Mouse (Mus musculus) hindbrain, embryonic 13.5 days (tissue): ENCODE measurements at regions not wholly inside any gene's neighbourhood (a gene's known extent, or its start where the extent isn't known, plus 50 kb on each side); places are given as distances from the start of the nearest gene placed in this dataset.

Source experiments
- ATAC-seq: fragments of 200-750 bp; cut with Nextera tagmentation; 2 replicates; pipeline ENCODE4 v1.8.0; 2017; ENCODE audit warnings: moderate TSS enrichment; ENCODE audit not compliant: low FRiP score
- H3K27ac ChIP-seq: fragments of 300-500 bp; sonication (generic); 2 replicates; pipeline ENCODE4 v1.5.1; 2015; ENCODE audit warnings: inconsistent platforms, mild to moderate bottlenecking, moderate library complexity
- H3K27me3 ChIP-seq: fragments of 300-500 bp; sonication (generic); 2 replicates; pipeline ENCODE4 v1.6.1; 2015; ENCODE audit warnings: mild to moderate bottlenecking, inconsistent platforms
- H3K36me3 ChIP-seq: fragments of 300-500 bp; sonication (generic); 2 replicates; pipeline ENCODE4 v1.6.1; 2015; ENCODE audit warnings: mild to moderate bottlenecking, inconsistent platforms
- H3K4me1 ChIP-seq: fragments of 300-500 bp; sonication (generic); replicated peaks from 2 replicates; pipeline ENCODE4 v1.6.1; 2015; ENCODE audit warnings: inconsistent platforms
- H3K4me2 ChIP-seq: fragments of 300-500 bp; sonication (generic); 2 replicates; pipeline ENCODE4 v1.6.1; 2015; ENCODE audit warnings: inconsistent platforms, mild to moderate bottlenecking, moderate library complexity
- H3K4me3 ChIP-seq: fragments of 300-500 bp; sonication (generic); 2 replicates; pipeline ENCODE4 v1.5.1; 2015; ENCODE audit warnings: mild to moderate bottlenecking, inconsistent platforms
- H3K9ac ChIP-seq: fragments of 300-500 bp; sonication (generic); 2 replicates; pipeline ENCODE4 v1.6.1; 2015; ENCODE audit warnings: mild to moderate bottlenecking, inconsistent platforms
- H3K9me3 ChIP-seq: fragments of 300-500 bp; sonication (generic); 2 replicates; pipeline ENCODE4 v1.6.1; 2016; ENCODE audit warnings: inconsistent platforms
- WGBS: fragments of 180-500 bp; shearing (Covaris S2); methylation state at CpG from one replicate; pipeline ENCODE4 v1.1.7; 2015; 5-methylcytosine and 5-hydroxymethylcytosine counted together

DNA sequence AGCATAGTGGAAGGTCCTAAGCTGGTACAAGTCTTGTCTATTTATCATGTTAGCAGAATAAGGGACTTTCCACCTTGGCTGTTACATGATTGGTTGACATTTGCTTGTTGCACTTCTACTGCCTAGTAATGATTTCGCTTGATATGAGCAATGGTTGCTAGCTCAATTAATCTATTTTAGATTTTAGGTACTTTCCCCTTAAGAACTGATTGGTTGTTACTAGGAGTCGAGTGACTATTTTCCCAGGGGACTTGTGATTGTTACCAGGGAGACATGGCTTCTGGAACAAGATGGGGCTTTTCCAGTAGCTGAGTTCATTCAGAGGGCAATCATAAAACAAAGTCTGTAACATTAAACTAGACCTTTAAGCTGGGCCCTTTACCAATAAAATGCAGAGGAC is 100.9 kb downstream of the Nup35 start:
- no peak for ATAC-seq
- H3K27ac ChIP-seq, result no peak overlapping the region
- H3K4me2 ChIP-seq, result no peak overlapping the region
- no peak overlapping the region for H3K9ac ChIP-seq
- 65% methylated on average over 2 of the region's 2 CpGs for WGBS
- no peaks in the 10 kb centered on the region for H3K4me1 ChIP-seq
- no peak overlapping the region for H3K4me3 ChIP-seq
- H3K36me3 ChIP-seq, result no peaks in the 10 kb centered on the region
- H3K9me3 ChIP-seq, result no peaks in the 10 kb centered on the region
- no peaks in the 10 kb centered on the region for H3K27me3 ChIP-seq

DNA sequence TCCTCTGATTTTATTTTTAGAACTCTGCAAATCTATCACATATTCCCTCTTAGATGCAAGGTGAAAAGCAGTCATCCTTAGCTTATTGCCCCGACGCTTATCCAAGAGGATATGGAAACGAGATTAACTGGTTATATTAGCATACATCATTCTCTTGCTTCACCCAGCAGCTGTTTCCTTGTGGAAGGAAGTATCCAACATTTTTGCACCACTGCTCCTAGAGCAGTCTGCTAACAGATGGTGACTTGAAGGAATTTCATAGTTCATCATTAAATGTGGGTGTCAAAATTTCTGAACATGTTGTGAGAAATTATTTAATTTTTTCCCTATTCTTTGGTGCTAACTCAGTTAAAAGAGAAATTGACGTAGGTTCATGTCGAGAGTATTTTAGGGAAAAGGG is 107.0 kb downstream of the Nup35 start:
- Histone ChIP-seq H3K27ac (no peak overlapping the region), H3K9me3 (no peaks in the 10 kb centered on the region), H3K4me2 (no peak overlapping the region), H3K36me3 (no peaks in the 10 kb centered on the region), H3K9ac (no peak overlapping the region), H3K4me1 (no peaks in the 10 kb centered on the region), H3K27me3 (no peaks in the 10 kb centered on the region), H3K4me3 (no peak overlapping the region)
- ATAC-seq, result no peak; the same call in 1 of the 2 replicates
- 68% methylated on average over 5 of the region's 5 CpGs for WGBS

DNA sequence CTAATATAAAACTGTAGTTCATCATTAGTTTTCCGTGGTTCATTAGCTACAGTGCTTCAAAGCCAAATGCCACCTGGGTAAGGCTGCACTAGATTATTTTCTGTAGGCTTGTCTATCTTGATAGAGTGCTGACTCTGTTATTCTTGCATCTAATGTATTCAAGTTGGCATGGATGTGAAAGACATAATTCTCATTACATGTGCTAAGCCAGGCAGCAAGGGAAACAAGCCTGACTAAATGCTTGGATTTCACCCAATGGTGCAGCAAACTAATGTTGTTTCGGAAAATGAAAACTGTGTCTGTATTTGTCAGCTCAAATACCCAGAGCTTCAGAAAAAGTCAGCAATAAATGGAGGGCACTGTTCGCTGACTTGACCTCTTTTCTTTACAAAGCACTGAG is 114.3 kb downstream of the Nup35 start:
- no peak overlapping the region for H3K27ac ChIP-seq
- H3K27me3 ChIP-seq, result no peaks in the 10 kb centered on the region
- no peak overlapping the region for H3K9ac ChIP-seq
- no peak overlapping the region for H3K4me3 ChIP-seq
- 0 out of 2 replicates have a peak, but pooled peaks have one; percentile 32 for ATAC-seq
- H3K4me1 ChIP-seq, result no peaks in the 10 kb centered on the region
- 87% methylated on average over 3 of the region's 3 CpGs for WGBS
- H3K9me3 ChIP-seq, result no peaks in the 10 kb centered on the region
- no peaks in the 10 kb centered on the region for H3K36me3 ChIP-seq
- H3K4me2 ChIP-seq, result no peak overlapping the region

- H3K4me2 ChIP-seq, result no peak overlapping the region
- H3K9me3 ChIP-seq, result no peaks in the 10 kb centered on the region
- H3K4me1 ChIP-seq, result no peaks in the 10 kb centered on the region
- 79% methylated on average over 6 of the region's 6 CpGs for WGBS
- no peak for ATAC-seq
- H3K27me3 ChIP-seq, result no peaks in the 10 kb centered on the region
- no peak overlapping the region for H3K4me3 ChIP-seq
- no peaks in the 10 kb centered on the region for H3K36me3 ChIP-seq
- H3K27ac ChIP-seq, result no peak overlapping the region
- H3K9ac ChIP-seq, result no peak overlapping the region
Measured at GRCm38 (mm10) chr2:80746737-80747136, 129.7 kb downstream of the Nup35 start.

DNA sequence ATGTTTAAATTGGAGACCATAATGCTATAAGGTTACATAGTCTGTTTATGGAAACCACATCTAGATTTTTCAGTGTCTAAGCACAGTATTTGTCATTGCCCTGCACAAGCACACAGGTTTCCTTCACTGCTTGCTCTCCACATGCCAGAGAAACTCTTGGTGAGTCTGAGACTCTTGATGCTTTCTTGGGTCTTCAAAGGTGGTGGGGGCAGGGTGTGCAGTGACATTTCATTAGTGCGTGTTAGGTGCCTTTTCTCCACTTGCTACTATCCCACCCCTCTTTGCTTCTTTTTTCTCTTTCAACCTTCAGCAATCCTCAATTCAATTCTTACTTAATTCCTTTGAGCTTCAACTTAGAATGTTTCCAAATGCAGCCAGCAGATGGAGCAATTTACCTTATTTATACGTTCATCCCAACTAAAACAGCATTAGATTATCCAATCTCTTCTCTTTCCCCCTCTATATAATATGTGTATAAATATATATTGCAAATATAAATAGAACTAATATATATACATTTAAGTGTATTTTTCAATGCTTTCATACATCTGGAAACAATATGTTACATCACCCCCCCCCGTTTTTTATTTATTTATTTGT is 145.1 kb downstream of the Nup35 start:
- no peak for ATAC-seq
- WGBS, result 38% methylated on average over 3 of the region's 3 CpGs

DNA sequence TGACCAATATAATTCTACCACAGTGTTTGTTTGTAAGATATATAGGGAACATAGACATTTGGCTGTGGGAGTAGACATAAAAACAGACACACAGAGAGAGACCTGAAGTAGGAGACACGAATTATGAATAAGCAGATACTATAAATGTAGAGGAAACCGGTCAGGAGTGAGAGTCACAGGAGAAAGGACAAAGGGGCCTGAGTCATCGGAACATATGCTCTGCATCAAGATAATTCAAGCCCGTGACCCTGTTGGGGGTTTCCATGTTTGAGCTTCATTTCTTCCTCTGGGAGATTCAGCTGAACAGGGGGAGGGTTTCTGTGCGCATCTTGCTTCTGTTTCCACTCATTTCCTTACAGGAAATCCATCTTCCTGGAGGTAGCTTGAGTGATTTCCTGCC is 154.1 kb downstream of the Nup35 start:
- no peak overlapping the region for H3K27ac ChIP-seq
- H3K4me2 ChIP-seq, result no peak overlapping the region
- no peaks in the 10 kb centered on the region for H3K36me3 ChIP-seq
- 68% methylated on average over 5 of the region's 5 CpGs for WGBS
- H3K9ac ChIP-seq, result no peak overlapping the region
- H3K27me3 ChIP-seq, result no peaks in the 10 kb centered on the region
- no peak for ATAC-seq
- H3K4me3 ChIP-seq, result no peak overlapping the region
- H3K9me3 ChIP-seq, result no peaks in the 10 kb centered on the region
- H3K4me1 ChIP-seq, result peaks cover 3% of the 10 kb centered on the region; the same call in 1 of the 2 replicates

More for the DNA sequence above, 145.1 kb downstream of the Nup35 start:
- Histone ChIP-seq H3K27ac (no peak overlapping the region), H3K4me3 (no peak overlapping the region), H3K27me3 (no peaks in the 10 kb centered on the region), H3K9ac (no peak overlapping the region), H3K9me3 (no peaks in the 10 kb centered on the region), H3K36me3 (no peaks in the 10 kb centered on the region), H3K4me1 (no peaks in the 10 kb centered on the region), H3K4me2 (no peak overlapping the region)

- Histone ChIP-seq H3K27ac (no peak overlapping the region), H3K4me3 (no peak overlapping the region), H3K9me3 (no peaks in the 10 kb centered on the region), H3K4me1 (peaks cover 3% of the 10 kb centered on the region; the same call in 1 of the 2 replicates), H3K27me3 (no peaks in the 10 kb centered on the region), H3K9ac (no peak overlapping the region), H3K36me3 (no peaks in the 10 kb centered on the region), H3K4me2 (no peak overlapping the region)
- no peak for ATAC-seq
- WGBS, result 77% methylated on average over 3 of the region's 3 CpGs
Measured at GRCm38 (mm10) chr2:80772455-80772854, 155.4 kb downstream of the Nup35 start.

DNA sequence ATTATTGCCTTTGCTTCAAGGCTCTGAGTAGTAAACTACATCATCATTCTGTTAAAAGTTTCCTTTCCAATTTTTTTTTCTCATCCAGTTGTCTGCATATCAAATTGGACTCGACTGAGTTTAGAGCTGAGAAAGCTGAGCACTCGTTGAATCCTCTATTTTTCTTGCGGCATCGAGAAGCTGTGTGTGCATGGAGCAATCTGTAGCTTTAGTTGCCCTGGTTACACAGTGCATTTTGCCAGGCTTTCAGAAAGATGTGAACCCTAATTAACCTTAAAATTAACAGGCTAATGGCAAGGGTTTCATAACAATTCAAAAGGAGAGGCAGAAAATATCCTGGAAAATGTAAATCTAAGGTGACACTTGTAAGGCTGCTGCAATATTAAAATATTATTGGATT is 169.3 kb downstream of the Nup35 start:
- Histone ChIP-seq H3K27ac (no peak overlapping the region), H3K4me1 (peaks cover 5% of the 10 kb centered on the region; the same call in 1 of the 2 replicates)
- ATAC-seq, result no peak

DNA sequence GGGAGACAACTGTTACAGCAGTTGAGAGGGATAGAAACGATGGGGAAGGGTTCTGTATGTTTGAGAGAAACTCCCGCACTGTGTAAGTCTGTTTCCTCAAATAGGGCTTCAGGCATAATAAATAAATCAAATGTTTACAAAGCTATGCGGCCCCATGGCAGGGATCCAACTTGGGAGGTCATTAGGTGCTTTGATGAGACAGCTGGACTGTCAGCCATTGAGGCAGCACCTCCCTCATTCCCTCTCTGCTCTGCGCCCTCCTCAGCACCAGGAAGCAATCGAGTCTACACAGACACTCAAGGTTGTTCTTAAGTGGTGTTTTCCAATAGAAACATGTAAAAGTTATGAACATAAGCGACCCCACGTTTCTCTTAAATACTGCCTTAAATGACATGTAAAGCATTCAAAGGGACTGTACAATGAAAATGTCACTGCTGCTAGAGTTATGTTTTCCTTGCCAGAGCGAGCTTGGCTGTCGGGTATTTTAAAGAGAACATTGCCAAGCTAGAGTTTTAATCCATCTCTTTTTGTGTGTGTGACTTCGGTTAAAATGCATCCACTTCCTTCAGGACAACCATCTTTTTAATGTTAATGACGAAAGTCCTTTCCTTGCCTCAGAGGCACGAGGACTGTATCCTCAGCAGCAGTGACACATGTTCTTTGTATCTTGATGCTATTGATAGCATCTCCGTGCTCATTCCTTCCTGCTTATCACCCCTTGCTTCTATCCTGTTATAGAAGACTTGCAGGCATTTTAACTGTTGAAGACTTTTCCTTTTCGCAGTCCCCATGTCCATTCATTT is 176.5 kb downstream of the Nup35 start:
- Histone ChIP-seq H3K4me3 (no peak overlapping the region), H3K4me2 (no peak overlapping the region), H3K27me3 (no peaks in the 10 kb centered on the region), H3K4me1 (peaks cover 11% of the 10 kb centered on the region), H3K36me3 (no peaks in the 10 kb centered on the region), H3K9ac (no peak overlapping the region), H3K27ac (no peak overlapping the region), H3K9me3 (no peaks in the 10 kb centered on the region)
- 64% methylated on average over 14 of the region's 14 CpGs for WGBS
- ATAC-seq, result no peak

More for the DNA sequence above, 169.3 kb downstream of the Nup35 start:
- 61% methylated on average over 4 of the region's 4 CpGs for WGBS
- H3K4me3 ChIP-seq, result no peak overlapping the region
- H3K36me3 ChIP-seq, result no peaks in the 10 kb centered on the region
- H3K9ac ChIP-seq, result no peak overlapping the region
- no peaks in the 10 kb centered on the region for H3K9me3 ChIP-seq
- H3K4me2 ChIP-seq, result no peak overlapping the region
- no peaks in the 10 kb centered on the region for H3K27me3 ChIP-seq

DNA sequence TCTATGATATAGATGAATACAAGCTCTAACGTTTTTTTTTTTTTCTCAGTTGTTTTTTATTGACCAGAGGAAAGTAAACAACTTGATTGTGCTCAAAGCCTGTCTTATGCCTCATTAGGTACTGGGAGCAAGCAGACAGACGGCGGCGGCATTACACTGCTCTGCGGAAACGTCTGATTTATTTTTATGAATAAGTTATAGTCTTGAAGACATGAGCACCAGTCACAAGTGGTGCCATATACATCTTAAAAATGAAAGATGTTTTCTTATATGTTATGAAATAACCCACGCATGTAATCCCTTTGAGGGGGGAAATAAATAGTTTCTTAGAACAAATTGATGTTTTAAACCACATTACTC is 177.1 kb downstream of the Nup35 start:
- H3K27ac ChIP-seq, result no peak overlapping the region
- peaks cover 11% of the 10 kb centered on the region for H3K4me1 ChIP-seq
- no peak overlapping the region for H3K9ac ChIP-seq
- no peak overlapping the region for H3K4me3 ChIP-seq
- no peaks in the 10 kb centered on the region for H3K9me3 ChIP-seq
- H3K36me3 ChIP-seq, result no peaks in the 10 kb centered on the region
- H3K4me2 ChIP-seq, result no peak overlapping the region
- WGBS, result 47% methylated on average over 7 of the region's 7 CpGs
- no peak for ATAC-seq
- H3K27me3 ChIP-seq, result no peaks in the 10 kb centered on the region

DNA sequence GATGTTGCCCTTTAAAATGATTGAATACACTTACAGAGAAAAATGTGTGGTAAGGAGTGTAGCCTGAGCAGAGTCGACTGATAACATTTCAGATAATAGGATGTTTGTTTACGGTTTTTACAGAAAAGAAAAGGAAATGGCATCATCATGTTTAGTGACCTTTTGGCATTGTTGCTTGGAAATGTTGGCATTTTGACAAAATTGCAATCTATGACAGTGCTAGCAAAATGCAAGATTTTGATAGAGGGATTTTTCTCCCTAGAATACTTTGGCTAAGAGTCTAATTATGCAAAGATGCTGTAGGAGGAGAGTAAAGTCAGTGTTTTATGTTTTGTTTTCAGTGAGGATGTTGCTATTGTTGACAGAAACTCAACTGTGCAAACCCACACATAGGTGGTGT is 202.2 kb downstream of the Nup35 start:
- no peak for ATAC-seq

DNA sequence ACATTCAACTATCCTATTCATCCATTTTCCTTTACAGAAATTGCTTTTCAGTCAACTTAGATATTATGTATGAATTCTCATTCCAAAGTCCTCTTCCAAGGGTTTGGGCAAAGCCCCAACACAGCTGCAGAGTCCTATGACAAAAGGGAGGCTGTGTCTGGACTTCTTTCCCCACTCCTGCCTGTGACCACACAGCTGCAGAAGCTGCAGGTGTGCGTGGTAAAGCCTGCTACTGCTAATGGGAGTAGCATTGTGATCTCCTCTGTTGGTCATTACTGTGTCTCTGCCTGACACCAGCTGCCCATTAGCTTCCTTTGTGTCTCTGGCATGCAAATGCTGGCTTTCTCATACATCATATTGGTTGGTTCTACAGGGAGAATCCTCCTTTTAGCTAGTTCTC is 234.0 kb downstream of the Nup35 start:
- Histone ChIP-seq H3K9me3 (no peaks in the 10 kb centered on the region), H3K9ac (no peak overlapping the region), H3K27me3 (no peaks in the 10 kb centered on the region), H3K4me3 (no peak overlapping the region), H3K27ac (no peak overlapping the region), H3K4me2 (no peak overlapping the region), H3K36me3 (no peaks in the 10 kb centered on the region), H3K4me1 (no peaks in the 10 kb centered on the region)
- ATAC-seq, result no peak
- 33% methylated on average over 1 of the region's 1 CpGs for whole genome bisulfite sequencing

More for the DNA sequence above, 202.2 kb downstream of the Nup35 start:
- H3K9ac ChIP-seq, result no peak overlapping the region
- H3K36me3 ChIP-seq, result no peaks in the 10 kb centered on the region
- H3K27me3 ChIP-seq, result no peaks in the 10 kb centered on the region
- H3K4me2 ChIP-seq, result no peak overlapping the region
- H3K9me3 ChIP-seq, result no peaks in the 10 kb centered on the region
- H3K4me1 ChIP-seq, result no peaks in the 10 kb centered on the region
- H3K27ac ChIP-seq, result no peak overlapping the region
- WGBS, result 73% methylated on average over 2 of the region's 2 CpGs
- no peak overlapping the region for H3K4me3 ChIP-seq

DNA sequence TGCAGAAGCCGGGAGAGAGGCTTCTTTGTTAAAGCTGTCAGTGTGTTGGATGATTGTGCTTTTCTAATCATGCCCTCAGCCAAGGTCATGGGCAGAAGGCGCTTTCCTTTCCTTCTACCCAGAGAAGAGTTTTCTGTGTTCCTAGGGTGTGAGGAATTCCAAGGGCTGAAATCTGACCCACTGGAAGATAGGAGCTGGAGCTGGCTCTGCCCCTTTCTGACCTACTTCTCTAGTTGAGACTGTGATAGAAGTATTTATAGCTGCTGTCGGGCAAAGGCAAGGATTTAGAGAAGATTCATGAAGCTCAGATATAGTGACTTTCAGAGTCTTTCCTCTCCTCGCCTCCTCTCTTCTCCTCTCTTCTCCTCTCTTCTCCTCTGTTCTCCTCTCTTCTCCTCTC is 238.2 kb downstream of the Nup35 start:
- ATAC-seq, result no peak
- Histone ChIP-seq H3K36me3 (no peaks in the 10 kb centered on the region), H3K27ac (no peak overlapping the region), H3K4me1 (no peaks in the 10 kb centered on the region), H3K9me3 (no peaks in the 10 kb centered on the region), H3K4me3 (no peak overlapping the region), H3K9ac (no peak overlapping the region), H3K4me2 (no peak overlapping the region), H3K27me3 (no peaks in the 10 kb centered on the region)
- WGBS, result 74% methylated on average over 4 of the region's 4 CpGs
